Mouse (Mus musculus): ENCODE results near the gene Barx1. TPM values are rescaled to one million over a fixed set of nuclear protein-coding genes. Genes with fewer than 3 reads are reported as not detected.

Gene Barx1
- 0.94 and 4.7 TPM in 2 replicates for polyA plus RNA-seq (2011; ENCODE audit: insufficient read length, low read depth, missing spikeins)

DNA sequence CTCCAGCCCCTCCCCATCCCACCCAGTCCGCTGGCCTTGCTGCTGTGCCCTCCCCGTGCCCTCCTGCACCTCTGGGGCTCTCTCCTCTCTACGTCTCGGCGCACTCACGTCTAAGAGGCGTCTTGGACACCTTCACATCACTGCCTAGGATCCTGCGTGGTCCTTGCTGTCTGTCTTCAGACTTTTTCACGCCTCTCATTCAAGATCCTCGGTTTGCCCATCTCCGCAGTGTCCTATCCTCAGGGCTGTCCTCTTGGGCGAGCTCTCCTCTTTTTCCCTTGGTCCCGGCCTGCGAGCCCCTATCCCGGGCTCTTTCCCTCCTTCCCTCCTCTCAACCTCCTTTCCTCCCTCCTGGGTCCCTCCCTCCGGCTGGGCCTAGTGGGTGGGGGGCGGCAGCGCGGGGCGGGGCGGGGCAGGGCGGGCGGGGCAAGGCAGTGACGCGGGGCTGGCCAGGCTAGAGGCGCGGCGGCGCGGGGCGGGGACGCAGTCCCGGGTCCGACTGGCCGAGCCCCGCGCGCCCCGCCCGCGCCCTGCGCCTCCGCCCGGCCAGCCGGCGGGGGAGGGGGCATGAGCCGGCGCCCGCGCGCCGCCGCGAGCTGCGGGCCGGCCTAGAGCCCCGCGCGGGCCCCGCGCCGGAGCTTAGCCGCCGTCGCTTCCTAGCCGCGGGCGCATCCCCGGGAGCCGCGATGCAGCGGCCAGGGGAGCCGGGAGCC is at the start of gene Barx1:
TSS of gene Barx1 (plus strand) at position 568 of the 713 bp plus-strand sequence.
- no peak within 1 kb of the TSS for H3K27ac ChIP-seq (ENCODE audit: insufficient read depth, low read length)
- no peak for TF ChIP-seq CTCF (IDR thresholded peaks at IDR 0.05; ENCODE audit: borderline replicate concordance, insufficient read depth, low read length)
- no peak for TF ChIP-seq POLR2A (IDR thresholded peaks at IDR 0.05; ENCODE audit: low read depth, low read length)
- no peaks in the 10 kb centered on the region; the same call in 1 of the 2 replicates for H3K4me1 ChIP-seq (ENCODE audit: control insufficient read depth, insufficient read depth, low read length)
- H3K4me3 ChIP-seq (ENCODE audit: insufficient read depth, low read length), result peak within 1 kb of the TSS; percentile 7; the same call in 1 of the 2 replicates

- Histone ChIP-seq H3K27ac (ENCODE audit: insufficient read depth, low read length) (no peak overlapping the region), H3K4me3 (ENCODE audit: insufficient read depth, low read length) (no peak overlapping the region), H3K4me1 (ENCODE audit: control insufficient read depth, insufficient read depth, low read length) (no peaks in the 10 kb centered on the region)
- no peak for TF ChIP-seq POLR2A (IDR thresholded peaks at IDR 0.05; ENCODE audit: low read depth, low read length)
- no peak for TF ChIP-seq CTCF (IDR thresholded peaks at IDR 0.05; ENCODE audit: borderline replicate concordance, insufficient read depth, low read length)
These were observed 48.3 kb upstream of the Barx1 start for GRCm38 (mm10) chr13:48614525-48614924.

- no peaks in the 10 kb centered on the region for H3K4me1 ChIP-seq (ENCODE audit: control insufficient read depth, insufficient read depth, low read length)
- TF ChIP-seq POLR2A (IDR thresholded peaks at IDR 0.05; ENCODE audit: low read depth, low read length) (no peak), CTCF (IDR thresholded peaks at IDR 0.05; ENCODE audit: borderline replicate concordance, insufficient read depth, low read length) (no peak)
- no peak overlapping the region for H3K27ac ChIP-seq (ENCODE audit: insufficient read depth, low read length)
- H3K4me3 ChIP-seq (ENCODE audit: insufficient read depth, low read length), result no peak overlapping the region
These were observed 45.0 kb upstream of the Barx1 start for GRCm38 (mm10) chr13:48617774-48618173.

DNA sequence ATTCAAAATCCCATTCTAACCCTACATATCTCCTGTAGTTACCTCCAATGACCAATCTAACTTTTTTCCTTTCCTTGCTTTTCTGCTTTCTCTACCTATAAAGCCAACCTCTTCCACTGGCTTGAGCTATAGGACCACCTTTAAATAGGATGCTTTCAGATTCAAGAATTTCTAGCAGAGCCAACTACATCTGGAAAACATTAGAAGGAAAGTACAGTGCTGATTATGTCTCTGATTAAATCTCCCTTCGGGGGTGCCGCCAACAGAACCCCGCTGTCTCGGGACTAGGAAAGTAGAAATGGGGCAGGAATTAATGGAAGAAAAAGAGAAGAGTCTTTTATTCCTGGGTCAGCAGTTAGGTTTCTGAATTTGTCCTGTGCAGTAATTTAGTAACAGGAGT is 43.9 kb upstream of the Barx1 start:
- H3K27ac ChIP-seq (ENCODE audit: insufficient read depth, low read length), result no peak overlapping the region

DNA sequence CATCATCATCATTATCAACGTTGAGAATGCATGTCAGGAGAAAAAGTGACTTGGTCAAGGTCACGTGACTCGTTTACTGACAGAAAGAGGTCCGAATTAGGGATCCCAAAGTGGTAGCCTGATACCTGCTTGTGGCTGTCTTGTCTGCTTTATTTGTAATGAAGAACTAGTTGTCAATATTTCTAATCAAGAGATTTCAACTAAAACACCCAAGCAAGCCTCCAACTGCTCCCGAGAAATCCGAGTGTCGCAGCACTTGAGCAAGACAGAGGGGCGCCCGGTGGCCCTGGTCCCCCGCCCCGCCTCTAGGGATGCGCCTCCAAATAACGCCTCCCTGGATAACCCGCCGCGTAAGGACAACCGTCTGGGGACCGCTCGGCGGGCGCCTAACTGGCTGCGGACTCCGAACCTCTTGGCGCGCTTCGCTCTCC is 37.8 kb upstream of the Barx1 start:
- TF ChIP-seq CTCF (IDR thresholded peaks at IDR 0.05; ENCODE audit: borderline replicate concordance, insufficient read depth, low read length), result no peak
- no peak; the same call in 1 of the 2 replicates for TF ChIP-seq POLR2A (IDR thresholded peaks at IDR 0.05; ENCODE audit: low read depth, low read length)
- Histone ChIP-seq H3K4me3 (ENCODE audit: insufficient read depth, low read length) (peak overlapping the region; percentile 76), H3K27ac (ENCODE audit: insufficient read depth, low read length) (peak overlapping the region; percentile 74), H3K4me1 (ENCODE audit: control insufficient read depth, insufficient read depth, low read length) (no peaks in the 10 kb centered on the region)

More for the DNA sequence above, 43.9 kb upstream of the Barx1 start:
- Histone ChIP-seq H3K4me3 (ENCODE audit: insufficient read depth, low read length) (no peak overlapping the region), H3K4me1 (ENCODE audit: control insufficient read depth, insufficient read depth, low read length) (no peaks in the 10 kb centered on the region)
- no peak for TF ChIP-seq POLR2A (IDR thresholded peaks at IDR 0.05; ENCODE audit: low read depth, low read length)
- TF ChIP-seq CTCF (IDR thresholded peaks at IDR 0.05; ENCODE audit: borderline replicate concordance, insufficient read depth, low read length), result no peak

- Histone ChIP-seq H3K4me3 (ENCODE audit: insufficient read depth, low read length) (peak within 1 kb of the TSS; percentile 76), H3K27ac (ENCODE audit: insufficient read depth, low read length) (peak within 1 kb of the TSS; percentile 74), H3K4me1 (ENCODE audit: control insufficient read depth, insufficient read depth, low read length) (no peaks in the 10 kb centered on the region)
- TF ChIP-seq CTCF (IDR thresholded peaks at IDR 0.05; ENCODE audit: borderline replicate concordance, insufficient read depth, low read length), result no peak
- TF ChIP-seq POLR2A (IDR thresholded peaks at IDR 0.05; ENCODE audit: low read depth, low read length), result peak; percentile 51
These were observed 37.2 kb upstream of the Barx1 start, which contains the start of gene Ptpdc1 for GRCm38 (mm10) chr13:48625433-48626184. Gene Ptpdc1, minus strand, starts transcription at chr13:48625664.

DNA sequence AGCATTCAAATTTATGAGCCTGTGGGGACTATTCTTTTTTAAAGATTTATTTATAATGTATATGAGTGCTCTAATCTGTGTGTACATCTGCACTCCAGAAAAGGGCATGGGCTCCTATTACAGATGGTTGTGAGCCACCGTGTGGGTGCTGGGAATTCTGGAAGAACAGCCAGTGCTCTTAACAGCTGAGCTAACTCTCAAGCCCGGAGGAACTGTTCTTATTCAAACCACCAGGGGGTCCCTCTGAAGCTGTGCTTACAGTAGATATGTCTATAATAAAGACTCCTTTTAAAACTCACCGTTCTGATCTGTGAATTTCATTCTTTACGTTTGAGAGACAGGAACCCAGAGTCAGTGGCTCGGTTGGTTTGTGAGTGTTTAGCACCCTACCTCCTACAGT is 31.1 kb upstream of the Barx1 start:
- TF ChIP-seq CTCF (IDR thresholded peaks at IDR 0.05; ENCODE audit: borderline replicate concordance, insufficient read depth, low read length), result no peak
- TF ChIP-seq POLR2A (IDR thresholded peaks at IDR 0.05; ENCODE audit: low read depth, low read length), result no peak
- no peak overlapping the region for H3K4me3 ChIP-seq (ENCODE audit: insufficient read depth, low read length)
- H3K27ac ChIP-seq (ENCODE audit: insufficient read depth, low read length), result no peak overlapping the region
- 0 out of 2 replicates have a peak, but pooled peaks cover 4% of the 10 kb centered on the region for H3K4me1 ChIP-seq (ENCODE audit: control insufficient read depth, insufficient read depth, low read length)

DNA sequence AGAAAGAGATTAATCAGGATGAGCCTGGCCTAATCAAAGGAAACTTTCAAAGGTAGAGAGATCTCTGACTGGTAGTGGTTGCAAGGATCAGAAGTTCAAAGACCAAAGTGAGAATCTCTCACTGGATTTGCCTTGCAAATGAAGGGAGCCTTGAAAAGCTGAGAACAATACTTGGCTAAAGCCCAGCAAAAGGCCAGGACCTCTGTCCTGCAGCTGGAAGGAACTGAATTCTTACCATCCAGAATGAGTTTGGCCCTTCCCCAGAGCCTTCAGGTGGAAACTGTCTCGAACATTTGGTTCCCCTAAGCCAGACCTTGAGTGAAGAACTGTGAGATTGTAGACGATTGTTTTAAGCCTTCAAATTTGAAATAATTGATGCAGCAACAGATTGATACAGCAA is 25.1 kb upstream of the Barx1 start:
- Histone ChIP-seq H3K4me3 (ENCODE audit: insufficient read depth, low read length) (no peak overlapping the region), H3K27ac (ENCODE audit: insufficient read depth, low read length) (no peak overlapping the region), H3K4me1 (ENCODE audit: control insufficient read depth, insufficient read depth, low read length) (0 out of 2 replicates have a peak, but pooled peaks cover 4% of the 10 kb centered on the region)
- TF ChIP-seq CTCF (IDR thresholded peaks at IDR 0.05; ENCODE audit: borderline replicate concordance, insufficient read depth, low read length) (no peak), POLR2A (IDR thresholded peaks at IDR 0.05; ENCODE audit: low read depth, low read length) (no peak)

DNA sequence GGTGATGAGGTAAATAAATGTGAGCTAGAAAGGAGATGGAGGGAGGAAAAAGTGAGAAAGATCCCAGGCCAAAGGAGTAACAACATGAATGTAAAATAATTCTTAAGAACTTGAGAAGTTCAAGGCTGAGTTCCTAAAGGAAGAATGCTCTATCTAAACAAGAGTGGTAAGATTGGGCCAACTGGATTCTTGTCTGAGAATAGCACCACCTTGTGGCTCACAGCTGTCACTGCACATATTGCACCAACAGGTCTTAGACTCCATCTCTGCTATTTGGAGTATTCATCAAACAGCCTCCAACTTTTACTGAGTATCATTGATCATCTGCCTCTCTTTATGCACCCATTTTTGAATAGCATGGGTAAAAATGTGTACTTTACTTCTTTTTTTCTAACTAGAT is 23.2 kb upstream of the Barx1 start:
- TF ChIP-seq POLR2A (IDR thresholded peaks at IDR 0.05; ENCODE audit: low read depth, low read length) (no peak), CTCF (IDR thresholded peaks at IDR 0.05; ENCODE audit: borderline replicate concordance, insufficient read depth, low read length) (peak; percentile 47; the same call in 1 of the 2 replicates)
- Histone ChIP-seq H3K27ac (ENCODE audit: insufficient read depth, low read length) (no peak overlapping the region), H3K4me3 (ENCODE audit: insufficient read depth, low read length) (no peak overlapping the region), H3K4me1 (ENCODE audit: control insufficient read depth, insufficient read depth, low read length) (no peaks in the 10 kb centered on the region)

Data from embryonic fibroblast, embryonic 13.5 days (primary cell).